Mouse (Mus musculus): ENCODE measurements at regions not wholly inside any gene's neighbourhood (a gene's known extent, or its start where the extent isn't known, plus 50 kb on each side); places are given as distances from the start of the nearest gene placed in this dataset.
"Not testable (repeated sequence)": the region's sequence is repeated elsewhere in the genome, so short reads cannot be mapped to it uniquely, and the experiment has no call there.

DNA sequence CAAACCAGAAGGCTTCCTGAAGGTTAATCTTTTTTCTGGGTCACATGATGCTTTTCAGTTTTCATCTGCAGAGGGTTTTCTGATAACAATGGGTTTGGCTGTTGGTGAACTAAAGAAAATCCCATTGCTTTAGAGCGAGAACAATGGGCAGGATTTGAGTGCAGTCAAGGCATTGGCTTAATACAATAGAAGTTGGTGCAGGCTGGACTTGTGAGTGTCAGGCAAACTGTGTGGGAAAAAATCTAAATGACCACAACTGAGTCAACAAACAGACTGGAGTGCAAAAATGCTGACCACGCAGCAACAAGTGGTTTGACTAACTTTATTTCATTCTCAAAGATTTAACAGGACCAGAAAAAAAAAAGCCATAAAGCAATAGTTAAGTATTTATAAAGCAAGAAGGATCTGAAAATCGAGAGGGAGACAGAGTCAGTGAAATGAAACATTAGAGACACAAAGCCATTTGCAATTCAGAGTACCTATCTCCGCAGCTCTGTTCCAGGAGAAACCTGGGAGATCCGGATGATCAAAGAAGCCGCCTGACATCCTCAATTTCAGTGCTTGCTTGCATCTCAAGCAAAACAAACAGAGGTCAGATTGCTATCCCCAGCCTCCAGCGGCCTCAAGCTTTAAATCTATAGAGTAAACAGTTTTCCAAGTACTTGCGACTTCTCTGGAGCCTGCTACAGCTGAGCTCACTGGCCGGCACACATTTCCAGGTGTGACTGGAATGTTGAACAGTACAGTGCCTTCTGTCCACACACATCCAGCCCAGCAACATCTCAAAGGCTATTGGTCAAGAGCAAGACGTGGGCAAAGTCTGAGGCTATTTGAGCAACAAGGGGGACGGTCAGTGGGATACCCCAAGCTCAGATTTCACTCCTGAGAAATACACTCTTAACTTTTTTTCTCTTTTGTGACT lies 229.5 kb upstream of the Arglu1 start:
- DNase-seq (ENCODE audit: low spot score): no peak

DNA sequence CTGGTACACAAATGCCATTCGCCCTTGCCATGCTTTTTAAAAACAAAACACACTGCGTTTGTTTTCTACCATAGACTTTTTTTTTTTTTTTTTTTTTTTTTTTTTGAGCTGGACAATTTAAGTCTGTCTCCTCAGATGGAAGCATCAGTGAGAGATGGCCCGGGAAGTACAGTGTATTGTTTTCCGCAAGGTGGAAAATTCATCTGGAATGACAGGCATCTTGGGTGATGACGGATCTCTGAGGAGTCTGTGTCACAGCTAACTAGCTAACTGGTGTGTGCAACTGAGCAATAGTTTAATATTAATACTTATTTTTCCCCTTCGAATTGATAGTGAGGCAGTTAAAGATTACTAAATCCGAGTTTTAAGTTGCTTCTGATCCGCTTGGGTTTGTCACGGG lies 228.7 kb upstream of the Arglu1 start:
- no peak for DNase-seq (ENCODE audit: low spot score)

DNA sequence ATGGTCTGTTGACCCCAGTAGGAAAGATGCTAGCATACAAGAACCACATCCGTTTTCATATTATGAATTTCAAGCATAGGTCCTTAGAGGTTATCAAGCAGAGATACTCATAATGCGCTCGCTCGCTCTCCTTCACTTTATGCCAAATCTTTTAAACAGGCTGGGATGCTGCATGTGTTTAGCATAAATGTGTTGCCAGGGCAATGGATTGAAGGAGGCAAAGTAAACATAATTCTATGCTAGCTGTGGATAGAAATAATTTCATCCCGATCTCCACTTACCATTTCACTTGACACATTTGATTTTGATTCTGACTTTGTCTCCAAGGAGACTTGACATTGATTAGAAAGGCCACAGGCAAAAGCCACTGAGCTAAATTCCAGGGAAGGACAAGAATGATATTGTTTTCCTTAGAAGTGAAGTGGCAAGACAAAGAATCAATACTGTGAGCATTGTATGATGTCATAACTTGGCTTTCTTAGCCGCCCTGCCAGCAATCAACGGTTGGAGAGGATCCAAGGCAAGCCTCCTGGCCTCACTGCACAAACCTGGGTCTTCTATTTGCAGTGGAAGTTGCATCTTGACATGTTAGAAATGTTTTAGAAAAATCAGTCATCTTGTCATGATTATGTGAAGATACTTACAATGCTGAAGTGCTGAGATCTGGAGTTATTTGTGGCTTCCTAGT lies 217.3 kb upstream of the Arglu1 start:
- DNase-seq (ENCODE audit: low spot score): no peak

- DNase-seq (ENCODE audit: low spot score): no peak
Observed at GRCm38 (mm10) chr8:8892996-8893395, 202.7 kb upstream of the Arglu1 start.

GRCm38 (mm10) chr8:8877286-8877685 lies 187.0 kb upstream of the Arglu1 start:
- DNase-seq (ENCODE audit: low spot score): no peak

DNA sequence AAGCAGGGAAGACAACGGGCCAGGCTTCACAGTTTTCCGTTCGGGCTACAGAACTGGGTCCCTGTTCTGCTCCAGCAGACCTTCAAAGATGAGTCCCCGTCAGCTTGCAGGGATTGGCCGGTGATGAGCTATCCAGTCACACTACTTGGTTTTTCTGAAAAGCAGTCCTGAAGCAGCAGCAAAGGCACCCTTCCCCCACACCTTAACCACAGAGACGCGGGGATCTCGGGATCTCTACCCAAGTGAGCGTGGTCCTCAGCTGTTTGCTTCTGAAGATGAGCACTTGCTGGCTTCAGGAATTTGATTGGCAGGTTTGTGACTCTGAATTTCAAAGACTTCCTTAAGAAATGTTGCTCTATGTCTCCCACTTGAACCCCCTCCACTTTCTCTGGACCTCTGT lies 186.6 kb upstream of the Arglu1 start:
- no peak for DNase-seq (ENCODE audit: low spot score)

DNA sequence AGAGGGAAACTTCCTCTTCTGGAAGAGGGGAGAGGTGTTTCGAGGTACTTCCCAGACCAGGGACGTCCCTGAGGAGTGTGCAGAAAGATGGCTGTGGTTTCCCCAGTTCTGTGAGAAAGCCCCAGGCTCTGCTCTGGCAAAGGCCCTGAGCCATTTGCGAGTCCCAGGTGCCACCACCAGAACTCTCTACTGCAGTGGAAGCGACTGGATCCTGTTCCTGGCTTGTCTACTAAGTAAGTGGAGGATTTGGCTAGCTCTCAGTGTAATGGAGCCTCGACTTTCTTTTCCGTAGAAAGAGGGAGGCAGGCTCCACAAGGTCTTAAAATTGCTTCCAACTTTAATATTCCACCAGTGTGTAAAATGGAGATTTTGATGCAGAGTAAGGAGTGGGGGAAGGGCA lies 186.1 kb upstream of the Arglu1 start:
- no peak for DNase-seq (ENCODE audit: low spot score)

DNA sequence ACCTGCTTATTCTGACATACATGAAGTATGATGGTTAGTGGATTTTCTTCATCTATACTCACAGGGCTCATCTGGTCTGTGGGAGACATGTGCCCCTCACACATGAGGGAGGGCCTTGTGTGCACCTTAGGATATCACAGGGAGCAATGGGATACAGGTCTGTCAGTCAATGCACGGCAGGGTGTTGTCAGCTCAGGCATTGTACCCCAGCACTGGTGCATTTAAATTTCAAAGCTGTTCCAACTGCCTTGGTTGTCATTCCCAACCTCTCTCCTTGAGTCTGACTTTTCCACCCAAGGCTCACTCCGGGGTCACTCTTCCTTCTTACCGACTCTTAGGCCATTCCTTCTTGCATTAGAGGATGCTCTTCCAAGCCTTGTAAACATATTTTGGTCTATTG lies 181.6 kb upstream of the Arglu1 start:
- no peak for DNase-seq (ENCODE audit: low spot score)

GRCm38 (mm10) chr8:8871039-8871438 lies 180.7 kb upstream of the Arglu1 start:
- no peak for DNase-seq (ENCODE audit: low spot score)

DNA sequence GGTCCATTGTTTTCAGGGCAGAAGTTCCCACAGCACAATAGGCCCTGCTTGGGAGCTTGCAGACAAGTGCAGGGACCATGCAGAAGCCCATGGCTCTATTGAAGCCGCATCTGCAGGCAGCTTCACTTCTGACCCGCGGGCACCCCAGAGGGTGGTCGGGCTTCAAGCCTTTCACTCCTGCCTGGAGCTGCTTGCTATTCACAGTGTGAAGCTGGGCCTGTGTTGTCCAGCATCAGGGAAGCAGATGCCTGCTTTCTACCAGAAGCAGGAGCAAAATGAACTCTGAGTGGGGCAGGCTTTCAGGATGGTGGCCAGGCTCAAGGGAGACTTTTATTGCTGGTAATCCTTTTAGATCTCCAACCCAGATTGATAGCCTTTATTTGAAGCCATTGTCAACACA lies 180.2 kb upstream of the Arglu1 start:
- DNase-seq (ENCODE audit: low spot score): no peak

DNA sequence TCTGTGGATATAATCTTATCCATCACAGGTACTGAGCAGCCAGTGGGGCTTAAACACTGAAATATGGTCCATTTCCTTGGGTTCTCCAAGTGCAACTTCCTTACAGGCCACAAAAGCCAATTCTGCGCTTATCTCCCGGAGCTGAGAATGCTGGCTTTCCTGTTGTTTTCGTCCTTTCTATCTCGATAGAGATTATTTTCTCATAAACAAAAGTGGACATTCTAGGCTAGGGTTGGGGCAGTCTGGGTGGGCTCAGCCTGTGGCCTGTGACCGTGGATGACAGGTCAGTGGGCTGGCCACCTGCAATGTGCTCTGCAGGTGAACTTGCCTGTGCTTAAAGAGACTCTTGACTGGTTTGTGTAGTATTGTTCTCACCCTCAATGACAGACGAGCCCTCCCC lies 179.0 kb upstream of the Arglu1 start:
- DNase-seq (ENCODE audit: low spot score): no peak

DNA sequence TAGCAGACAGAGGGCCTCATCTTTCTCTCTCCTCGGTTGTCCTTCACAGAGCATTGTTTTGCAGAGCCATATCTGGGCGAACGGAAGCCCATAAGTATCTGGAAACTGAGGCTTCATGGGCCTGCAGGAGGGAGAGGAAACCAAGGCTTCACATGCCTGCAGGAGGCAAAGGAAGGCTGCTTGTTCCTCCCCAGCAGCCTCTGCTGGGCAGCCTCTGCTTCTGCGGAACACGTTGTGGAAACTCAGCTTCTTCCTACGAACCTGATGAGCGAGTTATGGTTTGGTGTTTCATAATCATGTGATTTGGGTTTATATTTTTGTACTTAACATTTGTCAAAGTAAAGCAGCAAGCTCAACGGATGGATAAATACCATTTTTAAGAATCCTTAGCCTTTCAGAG lies 177.6 kb upstream of the Arglu1 start:
- DNase-seq (ENCODE audit: low spot score): no peak

GRCm38 (mm10) chr8:8867126-8867777 lies 176.9 kb upstream of the Arglu1 start:
- no peak for DNase-seq (ENCODE audit: low spot score)

- no peak for DNase-seq (ENCODE audit: low spot score)
Observed at GRCm38 (mm10) chr8:8862767-8863166, 172.4 kb upstream of the Arglu1 start.

DNA sequence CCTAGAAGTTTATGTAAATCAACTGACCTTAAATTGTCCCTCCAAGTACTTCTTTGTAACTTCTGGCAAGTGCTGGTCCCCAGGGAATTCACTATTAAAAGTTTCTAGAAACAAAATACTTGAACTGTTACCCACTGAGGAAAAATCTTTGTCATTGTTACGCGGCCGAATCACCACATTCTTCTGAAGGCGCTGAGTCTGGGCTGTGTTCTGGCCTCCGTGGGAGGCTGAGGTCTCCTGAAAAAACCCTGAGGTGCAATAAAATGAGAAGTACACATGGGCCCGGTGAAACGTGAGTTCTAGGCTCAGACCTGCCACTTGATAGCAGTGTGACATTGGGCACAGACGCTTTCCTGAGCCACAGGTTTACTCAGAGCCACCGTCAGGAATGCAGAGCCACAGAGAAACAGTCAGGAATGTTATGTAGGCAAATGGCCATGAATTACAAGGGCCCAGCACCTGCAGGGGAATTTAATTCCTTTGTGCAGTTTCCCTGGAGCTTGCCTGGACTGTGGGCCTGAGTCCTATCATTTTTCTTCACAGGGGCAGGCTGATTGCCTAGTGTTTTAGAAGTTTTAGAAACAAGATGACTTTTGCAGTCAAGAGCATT lies 171.1 kb upstream of the Arglu1 start:
- no peak for DNase-seq (ENCODE audit: low spot score)

GRCm38 (mm10) chr8:8858636-8859035 lies 168.3 kb upstream of the Arglu1 start:
- DNase-seq (ENCODE audit: low spot score): no peak

GRCm38 (mm10) chr8:8852656-8853366 lies 162.5 kb upstream of the Arglu1 start:
- DNase-seq (ENCODE audit: low spot score): no peak

DNA sequence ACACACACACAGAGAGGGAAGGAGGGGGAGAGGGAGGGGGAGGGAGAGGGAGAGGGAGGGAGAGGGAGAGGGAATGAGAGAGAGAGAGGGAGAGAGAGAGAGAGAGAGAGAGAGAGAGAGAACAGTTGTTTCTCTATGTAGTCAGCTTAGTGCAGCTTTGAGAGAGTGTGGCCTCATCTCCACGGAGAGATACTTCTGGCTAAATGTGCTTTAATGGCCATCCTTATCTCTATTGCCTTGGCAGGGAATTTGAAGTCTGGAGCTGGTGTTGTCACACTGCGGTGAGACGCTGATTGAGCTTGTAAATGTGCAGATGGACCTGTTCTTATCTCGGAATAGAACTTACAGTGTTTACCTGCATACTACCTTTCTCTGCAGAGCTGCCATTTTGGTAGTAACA lies 160.9 kb upstream of the Arglu1 start:
- no peak for DNase-seq (ENCODE audit: low spot score)

DNA sequence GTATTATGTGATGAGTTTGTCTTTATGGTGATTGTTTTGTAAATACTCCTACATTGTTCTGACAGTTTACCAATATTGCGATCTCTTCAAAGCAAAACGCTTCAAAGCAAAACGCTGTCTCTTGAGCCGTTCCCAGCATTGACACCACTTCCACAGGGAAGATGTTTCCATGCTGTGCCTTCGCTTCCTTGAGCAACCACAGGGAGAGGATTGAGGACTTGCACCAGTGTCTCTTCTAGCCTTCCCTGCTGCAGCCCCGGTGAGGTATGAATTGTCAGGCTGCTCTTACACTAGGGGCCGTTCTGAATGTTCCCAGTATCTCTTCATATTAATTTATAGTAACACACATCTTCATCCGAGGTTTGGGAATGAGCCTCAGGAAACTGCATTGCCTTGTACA lies 160.4 kb upstream of the Arglu1 start:
- DNase-seq (ENCODE audit: low spot score): no peak

DNA sequence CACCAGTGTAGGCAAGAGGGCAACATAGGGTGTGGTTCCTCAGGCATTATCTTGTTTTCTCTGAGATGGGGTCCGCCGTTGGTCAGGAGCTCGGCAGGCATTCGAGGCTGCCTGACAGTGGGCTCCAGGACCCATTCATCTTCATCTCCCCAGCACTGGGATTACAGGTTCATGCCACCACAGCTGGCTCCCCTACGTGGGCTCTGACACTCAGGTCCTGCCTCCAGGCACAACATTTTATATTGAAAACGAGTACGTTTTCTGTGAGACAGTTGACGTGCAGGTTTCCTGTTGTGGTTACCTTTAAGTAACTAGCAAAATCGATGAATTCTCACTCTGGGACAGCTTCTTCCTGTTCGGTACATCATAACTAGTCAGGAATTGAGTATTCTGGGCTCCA lies 157.3 kb upstream of the Arglu1 start:
- no peak for DNase-seq (ENCODE audit: low spot score)

DNA sequence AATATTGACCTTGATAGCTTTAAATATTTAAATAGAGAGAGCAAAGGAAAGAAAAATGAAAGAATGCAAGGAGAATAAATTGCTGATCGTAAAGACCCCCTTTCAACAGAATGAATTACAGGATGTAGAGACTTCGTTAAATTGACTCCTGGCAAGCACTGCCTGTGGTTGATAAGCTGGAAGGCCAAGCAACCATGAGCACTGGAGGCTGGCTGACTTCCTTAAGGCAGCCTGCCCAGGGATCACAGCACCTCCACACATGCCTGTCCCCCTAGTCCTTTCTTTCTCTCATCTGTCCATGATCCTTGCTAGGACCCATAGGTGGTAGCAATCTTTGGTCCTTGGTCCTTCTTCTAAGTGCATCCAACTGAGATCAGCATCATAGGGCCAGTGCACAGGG lies 152.0 kb upstream of the Arglu1 start:
- DNase-seq (ENCODE audit: low spot score): no peak

DNA sequence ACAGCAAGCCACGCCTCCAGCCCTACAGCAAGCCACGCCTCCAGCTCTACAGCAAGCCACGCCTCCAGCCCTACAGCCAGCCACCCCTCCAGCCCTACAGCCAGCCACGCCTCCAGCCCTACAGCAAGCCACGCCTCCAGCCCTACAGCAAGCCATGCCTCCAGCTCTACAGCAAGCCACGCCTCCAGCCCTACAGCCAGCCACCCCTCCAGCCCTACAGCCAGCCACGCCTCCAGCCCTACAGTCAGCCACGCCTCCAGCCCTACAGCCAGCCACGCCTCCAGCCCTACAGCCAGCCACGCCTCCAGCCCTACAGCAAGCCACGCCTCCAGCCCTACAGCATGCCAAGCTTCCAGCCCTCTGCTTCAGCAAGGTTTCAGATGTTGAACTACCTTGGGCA lies 145.8 kb upstream of the Arglu1 start:
- not testable (repeated sequence) for DNase-seq (ENCODE audit: low spot score)
